Mouse (Mus musculus) cortical plate, adult 2 months (tissue): ENCODE data around the gene Cfl1.

ENCODE experiments used
- CTCF ChIP-seq: fragments of 200-500 bp; IDR thresholded peaks from 2 replicates; pipeline ENCODE4 v1.5.1; 2011; ENCODE audit warnings: mild to moderate bottlenecking, control low read depth, low read length; ENCODE audit not compliant: insufficient read depth; ENCODE audit errors: extremely low read depth
- POLR2A ChIP-seq: fragments of 200-500 bp; IDR thresholded peaks from 2 replicates; pipeline ENCODE4 v1.6.1; 2011; ENCODE audit warnings: mild to moderate bottlenecking, low read length, control low read depth; ENCODE audit not compliant: insufficient read depth; ENCODE audit errors: extremely low read depth

GRCm38 (mm10) chr19:5463791-5464562, 26.3 kb upstream of the Cfl1 start:
- TF ChIP-seq POLR2A (no peak), CTCF (peak; percentile 75)
